Comparison of ENCODE assay signal across 18 mouse cellular contexts in genomic region chr5:123151707-123152362, GRCm38 (mm10). TPM values are rescaled to one million over a fixed set of nuclear protein-coding genes. Genes with fewer than 3 reads are reported as not detected.
DNase-seq lines count a peak whose midpoint lies in the region; ATAC-seq and TF ChIP-seq lines count a peak whose summit lies in the region.
"Had no signal": no experiment of that assay in that cellular context is flagged by ENCODE, and none has a peak within 500 bp of the region (broad histone marks: within the 10 kb centered on the region; RNA-seq: fewer than 3 reads in every experiment).

No protein-coding gene starts in this region.

- DNase-seq in heart, embryonic 10.5 days (ENCODE audit: low spot score) = no peak
- DNase-seq in heart, postnatal 14 days = no peak
- no peak for DNase-seq in midbrain, embryonic 10.5 days (ENCODE audit: low spot score)
- no peak for DNase-seq in midbrain, postnatal 0 days (ENCODE audit: low spot score)
- DNase-seq in B cell, adult 2 months = no peak
- DNase-seq: cerebellum, postnatal 10 days; kidney, adult 18-20 months; right cerebral cortex, adult 18-20 months had no signal

- peaks cover 45% of the 10 kb centered on the region for H3K4me1 ChIP-seq in heart, embryonic 10.5 days
- peaks cover 44% of the 10 kb centered on the region for H3K4me1 ChIP-seq in midbrain, embryonic 10.5 days
- peaks cover 16% of the 10 kb centered on the region for H3K4me1 ChIP-seq in midbrain, postnatal 0 days (ENCODE audit: insufficient read depth, low read length)
- H3K4me1 ChIP-seq in bone marrow, adult 2 months (ENCODE audit: control insufficient read depth, insufficient read depth, low read length) = peaks cover 15% of the 10 kb centered on the region
- H3K4me1 ChIP-seq in midbrain, embryonic 16.5 days (ENCODE audit: control insufficient read depth, insufficient read depth, low read length) = peaks cover 36% of the 10 kb centered on the region

- no peak overlapping the region for H3K9ac ChIP-seq in midbrain, postnatal 0 days (replicated peaks; ENCODE audit: low read length, poor library complexity, severe bottlenecking)
- H3K9ac ChIP-seq in midbrain, embryonic 16.5 days (ENCODE audit: low read depth, low read length) = 0 out of 2 replicates have a peak overlapping the region, but pooled peaks have one; percentile 6
- H3K9ac ChIP-seq: embryonic facial prominence, embryonic 12.5 days had no signal

- ATAC-seq in midbrain, postnatal 0 days (ENCODE audit: low FRiP score) = no peak
- ATAC-seq in midbrain, embryonic 16.5 days = no peak
- ATAC-seq: Patski had no signal

- 95% methylated on average over 18 of the region's 19 CpGs for WGBS in heart, embryonic 10.5 days
- WGBS in midbrain, embryonic 10.5 days = 95% methylated on average over 19 of the region's 19 CpGs
- WGBS in midbrain, postnatal 0 days = 92% methylated on average over 19 of the region's 19 CpGs
- WGBS in bone marrow, adult 2 months = 86% methylated on average over 19 of the region's 19 CpGs
- 92% methylated on average over 19 of the region's 19 CpGs for WGBS in midbrain, embryonic 16.5 days

- H3K4me3 ChIP-seq in heart, embryonic 10.5 days = no peak overlapping the region
- H3K4me3 ChIP-seq in midbrain, embryonic 10.5 days = peak overlapping the region; percentile 11; the same call in 1 of the 2 replicates
- no peak overlapping the region for H3K4me3 ChIP-seq in midbrain, postnatal 0 days (ENCODE audit: low read depth, low read length)
- no peak overlapping the region for H3K4me3 ChIP-seq in bone marrow, adult 2 months (replicated peaks; ENCODE audit: control insufficient read depth, low read depth, low read length)
- no peak overlapping the region for H3K4me3 ChIP-seq in midbrain, embryonic 16.5 days (ENCODE audit: low read depth, low read length)

- H3K9me3 ChIP-seq in heart, embryonic 10.5 days = no peaks in the 10 kb centered on the region
- no peaks in the 10 kb centered on the region for H3K9me3 ChIP-seq in midbrain, embryonic 10.5 days (replicated peaks)
- no peaks in the 10 kb centered on the region for H3K9me3 ChIP-seq in midbrain, postnatal 0 days (ENCODE audit: low read length)
- H3K9me3 ChIP-seq in midbrain, embryonic 16.5 days (replicated peaks; ENCODE audit: control insufficient read depth, low read length, poor library complexity, severe bottlenecking) = no peaks in the 10 kb centered on the region
- H3K9me3 ChIP-seq: embryonic facial prominence, embryonic 12.5 days; forebrain, embryonic 10.5 days had no signal

- TF ChIP-seq CTCF in midbrain, postnatal 0 days (IDR thresholded peaks at IDR 0.05) = no peak
- no peak for TF ChIP-seq CTCF in bone marrow, adult 2 months (IDR thresholded peaks at IDR 0.05; ENCODE audit: control insufficient read depth, insufficient read depth, low read length)

- intact Hi-C loops in heart, postnatal 14 days (cut with DNase I) = no loop called here

- peaks cover 89% of the 10 kb centered on the region for H3K36me3 ChIP-seq in heart, embryonic 10.5 days
- H3K36me3 ChIP-seq in midbrain, embryonic 10.5 days = peaks cover 97% of the 10 kb centered on the region
- peaks cover 53% of the 10 kb centered on the region for H3K36me3 ChIP-seq in midbrain, postnatal 0 days (ENCODE audit: insufficient read depth, low read length)
- H3K36me3 ChIP-seq in midbrain, embryonic 16.5 days (ENCODE audit: control insufficient read depth, insufficient read depth, low read length) = peaks cover 25% of the 10 kb centered on the region

- no peak overlapping the region for H3K4me2 ChIP-seq in midbrain, postnatal 0 days (ENCODE audit: low read depth, low read length, poor library complexity, severe bottlenecking)
- no peak overlapping the region for H3K4me2 ChIP-seq in midbrain, embryonic 16.5 days (ENCODE audit: low read length)

- no peak; the same call in 1 of the 2 replicates for TF ChIP-seq POLR2A in bone marrow, adult 2 months (IDR thresholded peaks at IDR 0.05; ENCODE audit: borderline replicate concordance, control insufficient read depth, low read depth, low read length)

- peak overlapping the region; percentile 22; the same call in 1 of the 2 replicates for H3K27ac ChIP-seq in heart, embryonic 10.5 days
- no peak overlapping the region for H3K27ac ChIP-seq in midbrain, embryonic 10.5 days (replicated peaks)
- no peak overlapping the region for H3K27ac ChIP-seq in midbrain, postnatal 0 days (ENCODE audit: low read depth, low read length)
- H3K27ac ChIP-seq in bone marrow, adult 2 months (ENCODE audit: control insufficient read depth, insufficient read depth, low read depth, low read length, poor library complexity) = peak overlapping the region; percentile 45
- H3K27ac ChIP-seq in midbrain, embryonic 16.5 days (ENCODE audit: low read length) = no peak overlapping the region
- H3K27ac ChIP-seq: embryonic facial prominence, embryonic 12.5 days had no signal

- no peaks in the 10 kb centered on the region for H3K27me3 ChIP-seq in heart, embryonic 10.5 days (ENCODE audit: insufficient read depth, poor library complexity, severe bottlenecking)
- H3K27me3 ChIP-seq in midbrain, embryonic 10.5 days (ENCODE audit: low read depth, poor library complexity, severe bottlenecking) = no peaks in the 10 kb centered on the region
- H3K27me3 ChIP-seq in midbrain, postnatal 0 days (ENCODE audit: insufficient read depth, low read length) = no peaks in the 10 kb centered on the region
- H3K27me3 ChIP-seq in midbrain, embryonic 16.5 days (ENCODE audit: control insufficient read depth, insufficient read depth, low read depth, low read length) = no peaks in the 10 kb centered on the region
- H3K27me3 ChIP-seq: embryonic facial prominence, embryonic 12.5 days; Patski had no signal

RNA-seq across cellular contexts. Expression of gene Setd1b, which starts 9.8 kb away (rescaled TPM):
- polyA plus RNA-seq in heart, embryonic 10.5 days (2016; fragmentation: Nextera tagmentation; extraction: Ambion mirVana) = 5.4 and 9.8 TPM in 2 replicates
- 10 to 100 TPM; 18.1 to 21.3 TPM for total RNA-seq in heart, postnatal 14 days (2021)
- polyA plus RNA-seq in midbrain, embryonic 10.5 days (2016; fragmentation: Nextera tagmentation; extraction: Ambion mirVana) = 7.4 and 7.9 TPM in 2 replicates
- total RNA-seq in midbrain, postnatal 0 days (2014; rRNA removed) = 5.3 and 5.9 TPM in 2 replicates
- 7.2 and 8.8 TPM in 2 replicates for polyA plus RNA-seq in midbrain, postnatal 0 days (2015; fragmentation: Nextera tagmentation; extraction: Ambion mirVana)
- polyA plus RNA-seq in bone marrow, adult 2 months (2011; ENCODE audit: insufficient read depth, insufficient read length, low replicate concordance, missing spikeins) = 27.7 and 34.2 TPM in 2 replicates
- polyA plus RNA-seq in midbrain, embryonic 16.5 days (2015; fragmentation: Nextera tagmentation; extraction: Ambion mirVana) = 10.0 and 11.8 TPM in 2 replicates

RNA-seq across cellular contexts. Expression of gene Psmd9, which starts 17.4 kb away (rescaled TPM):
- 73.2 and 85.3 TPM in 2 replicates for polyA plus RNA-seq in heart, embryonic 10.5 days (2016; fragmentation: Nextera tagmentation; extraction: Ambion mirVana)
- total RNA-seq in heart, postnatal 14 days (2021) = 10 to 100 TPM; 17.8 to 18.0 TPM
- polyA plus RNA-seq in midbrain, embryonic 10.5 days (2016; fragmentation: Nextera tagmentation; extraction: Ambion mirVana) = 75.7 and 78.5 TPM in 2 replicates
- total RNA-seq in midbrain, postnatal 0 days (2014; rRNA removed) = 26.1 and 26.5 TPM in 2 replicates
- 76.3 and 81.8 TPM in 2 replicates for polyA plus RNA-seq in midbrain, postnatal 0 days (2015; fragmentation: Nextera tagmentation; extraction: Ambion mirVana)
- polyA plus RNA-seq in bone marrow, adult 2 months (2011; ENCODE audit: insufficient read depth, insufficient read length, low replicate concordance, missing spikeins) = 70.7 and 83.3 TPM in 2 replicates
- polyA plus RNA-seq in midbrain, embryonic 16.5 days (2015; fragmentation: Nextera tagmentation; extraction: Ambion mirVana) = 73.6 and 77.6 TPM in 2 replicates

RNA-seq across cellular contexts. Expression of gene Rhof, which starts 19.3 kb away (rescaled TPM):
- 1.5 and 1.7 TPM in 2 replicates for polyA plus RNA-seq in heart, embryonic 10.5 days (2016; fragmentation: Nextera tagmentation; extraction: Ambion mirVana)
- total RNA-seq in heart, postnatal 14 days (2021) = under 1 TPM; 0.48 to 0.61 TPM
- polyA plus RNA-seq in midbrain, embryonic 10.5 days (2016; fragmentation: Nextera tagmentation; extraction: Ambion mirVana) = 1.4 and 1.9 TPM in 2 replicates
- 37.2 and 47.8 TPM in 2 replicates for total RNA-seq in midbrain, postnatal 0 days (2014; rRNA removed)
- polyA plus RNA-seq in midbrain, postnatal 0 days (2015; fragmentation: Nextera tagmentation; extraction: Ambion mirVana) = 41.7 and 45.3 TPM in 2 replicates
- 4.0 and 7.2 TPM in 2 replicates for polyA plus RNA-seq in bone marrow, adult 2 months (2011; ENCODE audit: insufficient read depth, insufficient read length, low replicate concordance, missing spikeins)
- 13.9 and 21.4 TPM in 2 replicates for polyA plus RNA-seq in midbrain, embryonic 16.5 days (2015; fragmentation: Nextera tagmentation; extraction: Ambion mirVana)

RNA-seq across cellular contexts. Expression of gene Hpd, which starts 30.7 kb away (rescaled TPM):
- 0.35 TPM in 1 of 2 replicates, not detected in the other for polyA plus RNA-seq in heart, embryonic 10.5 days (2016; fragmentation: Nextera tagmentation; extraction: Ambion mirVana)
- under 1 TPM in 1 of 2 experiments, not detected in 1; 0.41 TPM for total RNA-seq in heart, postnatal 14 days (2021)
- not detected in 2 replicates for polyA plus RNA-seq in midbrain, embryonic 10.5 days (2016; fragmentation: Nextera tagmentation; extraction: Ambion mirVana)
- not detected in 2 replicates for total RNA-seq in midbrain, postnatal 0 days (2014; rRNA removed)
- not detected in 2 replicates for polyA plus RNA-seq in midbrain, postnatal 0 days (2015; fragmentation: Nextera tagmentation; extraction: Ambion mirVana)
- polyA plus RNA-seq in bone marrow, adult 2 months (2011; ENCODE audit: insufficient read depth, insufficient read length, low replicate concordance, missing spikeins) = 3.2 and 21.0 TPM in 2 replicates
- not detected in 2 replicates for polyA plus RNA-seq in midbrain, embryonic 16.5 days (2015; fragmentation: Nextera tagmentation; extraction: Ambion mirVana)
- total RNA-seq: gastrocnemius, adult 2 months; heart, adult 8-10 months; heart, postnatal 36 days; monocyte, adult 5-6 weeks had no signal
- polyA plus RNA-seq: embryonic facial prominence, embryonic 12.5 days; limb, embryonic 14.5 days; Patski had no signal

Comparison
In these comparisons a context has a peak if more than half of its experiments do, and no peak if none do; other contexts are left out.
1. H3K27ac ChIP-seq: peak in heart, embryonic 10.5 days (single experiment) and bone marrow, adult 2 months (single experiment); none in midbrain, embryonic 10.5 days (single experiment), midbrain, postnatal 0 days (single experiment) and midbrain, embryonic 16.5 days (single experiment).